Mouse (Mus musculus): ENCODE results near the gene Med11. TPM values are rescaled to one million over a fixed set of nuclear protein-coding genes. Genes with fewer than 3 reads are reported as not detected.
A peak's percentile ranks its signal among the peaks of the same experiment; 100 is the strongest.

Gene Med11
- polyA plus RNA-seq, 1 experiment: 24.1 TPM

- no peaks in the 10 kb centered on the region for H3K27me3 ChIP-seq (ENCODE audit: control insufficient read depth, insufficient read depth, low read length)
- no peaks in the 10 kb centered on the region for H3K4me1 ChIP-seq (ENCODE audit: control insufficient read depth, insufficient read depth, insufficient read length, low read length)
- no peaks in the 10 kb centered on the region for H3K36me3 ChIP-seq (ENCODE audit: control insufficient read depth, insufficient read depth, low read length)
- no peak for TF ChIP-seq POLR2A (IDR thresholded peaks at IDR 0.05; ENCODE audit: low read depth, low read length)
- no peak for TF ChIP-seq CTCF (IDR thresholded peaks at IDR 0.05; ENCODE audit: extremely low read depth, insufficient read length, insufficient replicate concordance, low read depth, low read length)
- 62% methylated on average over 3 of the region's 3 CpGs for WGBS
- H3K27ac ChIP-seq (ENCODE audit: insufficient read depth, low read depth, low read length): peak overlapping the region; percentile 4; the same call in 1 of the 2 replicates
- H3K4me3 ChIP-seq (ENCODE audit: low read depth, low read length): no peak overlapping the region
Observed at GRCm38 (mm10) chr11:70446756-70447155, 5.0 kb upstream of the Med11 start.

GRCm38 (mm10) chr11:70447373-70447772 lies 4.3 kb upstream of the Med11 start:
- Histone ChIP-seq H3K27me3 (ENCODE audit: control insufficient read depth, insufficient read depth, low read length) (no peaks in the 10 kb centered on the region), H3K4me3 (ENCODE audit: low read depth, low read length) (no peak overlapping the region), H3K27ac (ENCODE audit: insufficient read depth, low read depth, low read length) (no peak overlapping the region), H3K4me1 (ENCODE audit: control insufficient read depth, insufficient read depth, insufficient read length, low read length) (no peaks in the 10 kb centered on the region), H3K36me3 (ENCODE audit: control insufficient read depth, insufficient read depth, low read length) (no peaks in the 10 kb centered on the region)
- 63% methylated on average over 1 of the region's 1 CpGs for WGBS
- no peak for TF ChIP-seq POLR2A (IDR thresholded peaks at IDR 0.05; ENCODE audit: low read depth, low read length)
- no peak for TF ChIP-seq CTCF (IDR thresholded peaks at IDR 0.05; ENCODE audit: extremely low read depth, insufficient read length, insufficient replicate concordance, low read depth, low read length)

GRCm38 (mm10) chr11:70450926-70451325 lies 793 bp upstream of the Med11 start:
- WGBS: 86% methylated on average over 2 of the region's 2 CpGs

GRCm38 (mm10) chr11:70453261-70454044 lies 1.7 kb downstream of the Med11 start:
- Histone ChIP-seq H3K4me3 (ENCODE audit: low read depth, low read length) (no peak overlapping the region), H3K27me3 (ENCODE audit: control insufficient read depth, insufficient read depth, low read length) (no peaks in the 10 kb centered on the region), H3K36me3 (ENCODE audit: control insufficient read depth, insufficient read depth, low read length) (peaks cover 14% of the 10 kb centered on the region; the same call in 1 of the 2 replicates), H3K4me1 (ENCODE audit: control insufficient read depth, insufficient read depth, insufficient read length, low read length) (peaks cover 4% of the 10 kb centered on the region), H3K27ac (ENCODE audit: insufficient read depth, low read depth, low read length) (peak overlapping the region; percentile 38)
- TF ChIP-seq CTCF (IDR thresholded peaks at IDR 0.05; ENCODE audit: extremely low read depth, insufficient read length, insufficient replicate concordance, low read depth, low read length): no peak
- TF ChIP-seq POLR2A (IDR thresholded peaks at IDR 0.05; ENCODE audit: low read depth, low read length): no peak
- 65% methylated on average over 9 of the region's 9 CpGs for WGBS

More at GRCm38 (mm10) chr11:70450926-70451325, 793 bp upstream of the Med11 start:
- Histone ChIP-seq H3K4me1 (ENCODE audit: control insufficient read depth, insufficient read depth, insufficient read length, low read length) (peaks cover 4% of the 10 kb centered on the region), H3K4me3 (ENCODE audit: low read depth, low read length) (no peak overlapping the region), H3K36me3 (ENCODE audit: control insufficient read depth, insufficient read depth, low read length) (peaks cover 13% of the 10 kb centered on the region; the same call in 1 of the 2 replicates), H3K27me3 (ENCODE audit: control insufficient read depth, insufficient read depth, low read length) (no peaks in the 10 kb centered on the region), H3K27ac (ENCODE audit: insufficient read depth, low read depth, low read length) (no peak overlapping the region)
- no peak for TF ChIP-seq POLR2A (IDR thresholded peaks at IDR 0.05; ENCODE audit: low read depth, low read length)
- no peak for TF ChIP-seq CTCF (IDR thresholded peaks at IDR 0.05; ENCODE audit: extremely low read depth, insufficient read length, insufficient replicate concordance, low read depth, low read length)

- TF ChIP-seq CTCF (IDR thresholded peaks at IDR 0.05; ENCODE audit: extremely low read depth, insufficient read length, insufficient replicate concordance, low read depth, low read length): peak; percentile 8; the same call in 1 of the 2 replicates
- TF ChIP-seq POLR2A (IDR thresholded peaks at IDR 0.05; ENCODE audit: low read depth, low read length): no peak
- Histone ChIP-seq H3K4me1 (ENCODE audit: control insufficient read depth, insufficient read depth, insufficient read length, low read length) (peaks cover 2% of the 10 kb centered on the region; the same call in 1 of the 2 replicates), H3K36me3 (ENCODE audit: control insufficient read depth, insufficient read depth, low read length) (peaks cover 10% of the 10 kb centered on the region; the same call in 1 of the 2 replicates), H3K4me3 (ENCODE audit: low read depth, low read length) (peak within 1 kb of the TSS; percentile 80), H3K27me3 (ENCODE audit: control insufficient read depth, insufficient read depth, low read length) (peaks cover 3% of the 10 kb centered on the region; the same call in 1 of the 2 replicates), H3K27ac (ENCODE audit: insufficient read depth, low read depth, low read length) (peak within 1 kb of the TSS; percentile 82)
- 7% methylated on average over 32 of the region's 32 CpGs for WGBS
Observed at GRCm38 (mm10) chr11:70458688-70459600, 7.2 kb downstream of the Med11 start, which contains the start of gene Zmynd15. TSS of gene Zmynd15 (plus strand) at chr11:70459433.

GRCm38 (mm10) chr11:70459601-70460101 lies 7.9 kb downstream of the Med11 start, which contains the start of gene Cxcl16:
TSS of gene Cxcl16 (minus strand) at chr11:70459984.
- TF ChIP-seq CTCF (IDR thresholded peaks at IDR 0.05; ENCODE audit: extremely low read depth, insufficient read length, insufficient replicate concordance, low read depth, low read length) (no peak), POLR2A (IDR thresholded peaks at IDR 0.05; ENCODE audit: low read depth, low read length) (no peak; the same call in 1 of the 2 replicates)
- WGBS: 3% methylated on average over 30 of the region's 30 CpGs
- Histone ChIP-seq H3K36me3 (ENCODE audit: control insufficient read depth, insufficient read depth, low read length) (peaks cover 10% of the 10 kb centered on the region; the same call in 1 of the 2 replicates), H3K4me1 (ENCODE audit: control insufficient read depth, insufficient read depth, insufficient read length, low read length) (peaks cover 2% of the 10 kb centered on the region; the same call in 1 of the 2 replicates), H3K27ac (ENCODE audit: insufficient read depth, low read depth, low read length) (peak within 1 kb of the TSS; percentile 82), H3K27me3 (ENCODE audit: control insufficient read depth, insufficient read depth, low read length) (peaks cover 3% of the 10 kb centered on the region; the same call in 1 of the 2 replicates), H3K4me3 (ENCODE audit: low read depth, low read length) (peak within 1 kb of the TSS; percentile 80)
